Mouse (Mus musculus) thymus, adult 2 months (tissue): ENCODE measurements at regions not wholly inside any gene's neighbourhood (a gene's known extent, or its start where the extent isn't known, plus 50 kb on each side); places are given as distances from the start of the nearest gene placed in this dataset.

ENCODE experiments used
- CTCF ChIP-seq: fragments of 200-500 bp; IDR thresholded peaks from 2 replicates; pipeline ENCODE4 v1.5.1; 2012; ENCODE audit warnings: mild to moderate bottlenecking, control low read depth, low read length, moderate library complexity, borderline replicate concordance; ENCODE audit not compliant: control insufficient read depth, poor library complexity, insufficient read depth; ENCODE audit errors: extremely low read depth
- POLR2A ChIP-seq: fragments of 200-500 bp; IDR thresholded peaks from 2 replicates; pipeline ENCODE4 v1.6.1; 2012; ENCODE audit warnings: mild to moderate bottlenecking, low read length, control low read depth, moderate library complexity; ENCODE audit not compliant: control insufficient read depth, poor library complexity, insufficient read depth; ENCODE audit errors: extremely low read depth

- no peak for TF ChIP-seq CTCF
- no peak for TF ChIP-seq POLR2A
These were observed 257.4 kb upstream of the Kazn start for GRCm38 (mm10) chr4:142496605-142497004.
